ENCODE assay signal across 23 mouse cellular contexts in genomic region chr2:104671724-104672123, GRCm38 (mm10). TPM values are rescaled to one million over a fixed set of nuclear protein-coding genes. Genes with fewer than 3 reads are reported as not detected.
DNase-seq lines count a peak whose midpoint lies in the region; ATAC-seq and TF ChIP-seq lines count a peak whose summit lies in the region.
"Had no signal": no experiment of that assay in that cellular context is flagged by ENCODE, and none has a peak within 500 bp of the region (broad histone marks: within the 10 kb centered on the region; RNA-seq: fewer than 3 reads in every experiment).

No protein-coding gene starts in this region.

- H3K4me2 ChIP-seq in liver, embryonic 12.5 days: no peak overlapping the region
- H3K4me2 ChIP-seq in liver, embryonic 16.5 days (ENCODE audit: low read depth, low read length): no peak overlapping the region
- H3K4me2 ChIP-seq in liver, postnatal 0 days (ENCODE audit: low read depth, low read length): no peak overlapping the region
- H3K4me2 ChIP-seq: embryonic facial prominence, embryonic 12.5 days; forebrain, embryonic 13.5 days; forebrain, embryonic 15.5 days had no signal

- H3K9me3 ChIP-seq in liver, embryonic 12.5 days (replicated peaks): no peaks in the 10 kb centered on the region
- no peaks in the 10 kb centered on the region for H3K9me3 ChIP-seq in liver, embryonic 16.5 days (replicated peaks; ENCODE audit: control insufficient read depth, low read length)
- H3K9me3 ChIP-seq in liver, postnatal 0 days (ENCODE audit: low read length): no peaks in the 10 kb centered on the region
- H3K9me3 ChIP-seq: embryonic facial prominence, embryonic 10.5 days; embryonic facial prominence, embryonic 12.5 days; forebrain, embryonic 13.5 days; forebrain, embryonic 15.5 days had no signal

- H3K27me3 ChIP-seq in liver, embryonic 12.5 days (replicated peaks): no peaks in the 10 kb centered on the region
- no peaks in the 10 kb centered on the region for H3K27me3 ChIP-seq in liver, embryonic 16.5 days (ENCODE audit: control insufficient read depth, insufficient read depth, low read depth, low read length)
- H3K27me3 ChIP-seq in liver, postnatal 0 days (ENCODE audit: insufficient read depth, low read length): no peaks in the 10 kb centered on the region
- H3K27me3 ChIP-seq: embryonic facial prominence, embryonic 12.5 days; forebrain, embryonic 13.5 days; forebrain, embryonic 15.5 days had no signal

- no peak for TF ChIP-seq EP300 in liver, postnatal 0 days (IDR thresholded peaks at IDR 0.05; ENCODE audit: low read depth)

- H3K9ac ChIP-seq in liver, embryonic 12.5 days: no peak overlapping the region
- H3K9ac ChIP-seq in liver, embryonic 16.5 days (ENCODE audit: low read depth, low read length): no peak overlapping the region
- no peak overlapping the region for H3K9ac ChIP-seq in liver, postnatal 0 days (replicated peaks)
- H3K9ac ChIP-seq: embryonic facial prominence, embryonic 12.5 days; forebrain, embryonic 13.5 days; forebrain, embryonic 15.5 days; forebrain, postnatal 0 days had no signal

- peaks cover 26% of the 10 kb centered on the region for H3K4me1 ChIP-seq in liver, embryonic 12.5 days
- H3K4me1 ChIP-seq in liver, embryonic 16.5 days (ENCODE audit: control insufficient read depth, low read depth, low read length): no peaks in the 10 kb centered on the region; the same call in 1 of the 2 replicates
- H3K4me1 ChIP-seq in liver, postnatal 0 days (ENCODE audit: insufficient read depth): no peaks in the 10 kb centered on the region
- H3K4me1 ChIP-seq: embryonic facial prominence, embryonic 12.5 days; forebrain, embryonic 13.5 days; forebrain, embryonic 15.5 days had no signal

- DNase-seq in liver: no peak
- DNase-seq in liver, postnatal 0 days: no peak
- no peak for DNase-seq in kidney, adult 9 months
- DNase-seq: adrenal gland, adult 2 months; adrenal gland, postnatal 10 days; adrenal gland, postnatal 25 days; cerebellum, adult 11 months; cerebellum, adult 18-20 months; cerebellum, adult 8-10 months; cerebellum, adult 9-11 months; cerebellum, postnatal 14 days; cerebellum, postnatal 36 days; forebrain, postnatal 0 days had no signal

- no peak for TF ChIP-seq CTCF in liver, postnatal 0 days (IDR thresholded peaks at IDR 0.05; ENCODE audit: low read depth)

- peak; percentile 70 for ATAC-seq in liver, embryonic 12.5 days
- ATAC-seq in liver, embryonic 16.5 days (ENCODE audit: low read depth): peak; percentile 58; the same call in 1 of the 2 replicates
- peak; percentile 33; the same call in 1 of the 2 replicates for ATAC-seq in liver, postnatal 0 days
- ATAC-seq: forebrain, embryonic 13.5 days; forebrain, embryonic 15.5 days; forebrain, postnatal 0 days had no signal

- H3K4me3 ChIP-seq in liver, embryonic 12.5 days: no peak overlapping the region
- no peak overlapping the region for H3K4me3 ChIP-seq in liver, embryonic 16.5 days (ENCODE audit: low read depth, low read length)
- no peak overlapping the region for H3K4me3 ChIP-seq in liver, postnatal 0 days (ENCODE audit: low read depth, low read length)
- H3K4me3 ChIP-seq: embryonic facial prominence, embryonic 10.5 days; embryonic facial prominence, embryonic 12.5 days; forebrain, embryonic 13.5 days; forebrain, embryonic 15.5 days had no signal

- no peaks in the 10 kb centered on the region for H3K36me3 ChIP-seq in liver, embryonic 12.5 days
- H3K36me3 ChIP-seq in liver, embryonic 16.5 days (ENCODE audit: control insufficient read depth, insufficient read depth): no peaks in the 10 kb centered on the region
- H3K36me3 ChIP-seq in liver, postnatal 0 days (replicated peaks; ENCODE audit: insufficient read depth, low read length): no peaks in the 10 kb centered on the region

- no peak overlapping the region for H3K27ac ChIP-seq in liver, embryonic 12.5 days
- H3K27ac ChIP-seq in liver, embryonic 16.5 days (ENCODE audit: low read length): no peak overlapping the region
- H3K27ac ChIP-seq in liver, postnatal 0 days (ENCODE audit: low read depth): no peak overlapping the region
- H3K27ac ChIP-seq: embryonic facial prominence, embryonic 10.5 days; embryonic facial prominence, embryonic 12.5 days; forebrain, embryonic 13.5 days; forebrain, embryonic 15.5 days had no signal

RNA-seq across cellular contexts. Expression of gene Tcp11l1, which starts 40.2 kb away (rescaled TPM):
- 11.0 and 12.2 TPM in 2 replicates for polyA plus RNA-seq in liver, embryonic 12.5 days (2016; fragmentation: Nextera tagmentation; extraction: Ambion mirVana)
- 4.3 and 4.6 TPM in 2 replicates for polyA plus RNA-seq in liver, embryonic 16.5 days (2015; fragmentation: Nextera tagmentation; extraction: Ambion mirVana)
- 10.5 and 12.1 TPM in 2 replicates for polyA plus RNA-seq in liver, postnatal 0 days (2015; fragmentation: Nextera tagmentation; extraction: Ambion mirVana)

RNA-seq across cellular contexts. Expression of gene Pin1rt1, which starts 44.5 kb away (rescaled TPM):
- not detected in 2 replicates for polyA plus RNA-seq in liver, embryonic 12.5 days (2016; fragmentation: Nextera tagmentation; extraction: Ambion mirVana)
- polyA plus RNA-seq in liver, embryonic 16.5 days (2015; fragmentation: Nextera tagmentation; extraction: Ambion mirVana): not detected in 2 replicates
- polyA plus RNA-seq in liver, postnatal 0 days (2015; fragmentation: Nextera tagmentation; extraction: Ambion mirVana): not detected in 2 replicates
- polyA plus RNA-seq: adrenal gland, adult 2 months; brain, embryonic 14.5 days; C2C12; embryonic facial prominence, embryonic 14.5 days; forebrain, embryonic 11.5 days; forebrain, embryonic 13.5 days; forebrain, postnatal 0 days had no signal
